Mouse (Mus musculus): Measurements from ENCODE around the gene Ago1. TPM values are rescaled to one million over a fixed set of nuclear protein-coding genes. Genes with fewer than 3 reads are reported as not detected.

Gene Ago1
- polyA plus RNA-seq, 1 experiment from 2014 or later = 2.7 TPM

DNA sequence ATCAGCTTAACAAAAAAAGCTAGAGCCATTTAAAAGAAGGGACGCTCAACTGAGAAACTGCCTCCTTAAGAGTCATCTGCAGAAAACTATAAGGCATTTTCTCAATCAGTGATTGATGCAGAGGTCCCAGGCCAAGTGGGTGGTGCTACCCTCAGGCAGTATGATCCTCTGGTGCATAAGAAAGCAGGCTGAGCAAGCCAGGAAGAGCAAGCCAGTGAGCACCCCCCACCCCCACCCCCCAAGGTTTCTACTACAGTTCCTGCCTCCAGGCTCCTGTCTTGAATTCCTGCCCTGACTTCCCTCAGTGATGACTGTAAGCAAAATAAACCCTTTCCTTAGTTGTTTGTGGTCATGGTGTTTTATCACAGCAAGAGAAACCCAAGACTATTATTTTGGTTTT is 18.1 kb downstream of the Ago1 start:
- no peak for TF ChIP-seq CTCF (IDR thresholded peaks at IDR 0.05; ENCODE audit: low read depth)
- Histone ChIP-seq H3K4me2 (replicated peaks; ENCODE audit: low read depth) (no peak overlapping the region), H3K4me3 (ENCODE audit: low read depth, low read length) (no peak overlapping the region), H3K27ac (ENCODE audit: low read depth, low read length) (no peak overlapping the region), H3K9ac (ENCODE audit: low read depth, low read length) (no peak overlapping the region), H3K4me1 (replicated peaks; ENCODE audit: control insufficient read depth, insufficient read depth, low read length) (no peaks in the 10 kb centered on the region), H3K9me3 (ENCODE audit: control insufficient read depth) (no peaks in the 10 kb centered on the region), H3K36me3 (ENCODE audit: control insufficient read depth, insufficient read depth) (peaks cover 43% of the 10 kb centered on the region), H3K27me3 (replicated peaks; ENCODE audit: control insufficient read depth, insufficient read depth, low read length) (no peaks in the 10 kb centered on the region)
- WGBS = 97% methylated on average over 1 of the region's 1 CpGs
- no peak for ATAC-seq

DNA sequence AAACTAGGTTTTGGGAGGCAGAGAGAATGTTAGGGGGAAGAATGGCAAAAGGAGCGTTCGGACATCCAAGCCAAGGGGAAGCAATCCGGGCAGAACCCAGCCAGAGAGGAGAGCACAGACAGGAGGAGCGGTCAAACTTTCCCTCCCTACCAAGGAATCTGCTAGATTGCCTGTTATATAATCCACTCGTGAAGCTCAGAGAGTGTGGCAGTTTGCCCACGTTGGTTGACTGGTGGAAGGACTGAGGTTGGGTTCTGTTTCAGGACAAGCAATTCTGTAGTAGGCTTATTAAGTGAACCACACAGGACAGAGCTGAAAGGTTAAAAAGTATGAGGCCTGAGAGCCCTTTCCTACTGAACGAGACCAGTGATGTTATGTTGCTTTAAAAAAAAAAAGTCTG is 21.3 kb downstream of the Ago1 start:
- Histone ChIP-seq H3K4me1 (replicated peaks; ENCODE audit: control insufficient read depth, insufficient read depth, low read length) (no peaks in the 10 kb centered on the region), H3K4me2 (replicated peaks; ENCODE audit: low read depth) (no peak overlapping the region), H3K27me3 (replicated peaks; ENCODE audit: control insufficient read depth, insufficient read depth, low read length) (no peaks in the 10 kb centered on the region), H3K4me3 (ENCODE audit: low read depth, low read length) (no peak overlapping the region), H3K9ac (ENCODE audit: low read depth, low read length) (no peak overlapping the region), H3K36me3 (ENCODE audit: control insufficient read depth, insufficient read depth) (peaks cover 41% of the 10 kb centered on the region), H3K9me3 (ENCODE audit: control insufficient read depth) (no peaks in the 10 kb centered on the region), H3K27ac (ENCODE audit: low read depth, low read length) (no peak overlapping the region)
- no peak for TF ChIP-seq CTCF (IDR thresholded peaks at IDR 0.05; ENCODE audit: low read depth)
- 83% methylated on average over 7 of the region's 7 CpGs for WGBS
- no peak for ATAC-seq

- Histone ChIP-seq H3K4me1 (replicated peaks; ENCODE audit: control insufficient read depth, insufficient read depth, low read length) (no peaks in the 10 kb centered on the region), H3K4me2 (replicated peaks; ENCODE audit: low read depth) (no peak overlapping the region), H3K9ac (ENCODE audit: low read depth, low read length) (no peak overlapping the region), H3K9me3 (ENCODE audit: control insufficient read depth) (no peaks in the 10 kb centered on the region), H3K27ac (ENCODE audit: low read depth, low read length) (no peak overlapping the region), H3K27me3 (replicated peaks; ENCODE audit: control insufficient read depth, insufficient read depth, low read length) (no peaks in the 10 kb centered on the region), H3K4me3 (ENCODE audit: low read depth, low read length) (no peak overlapping the region), H3K36me3 (ENCODE audit: control insufficient read depth, insufficient read depth) (peaks cover 59% of the 10 kb centered on the region)
- no peak for TF ChIP-seq CTCF (IDR thresholded peaks at IDR 0.05; ENCODE audit: low read depth)
- 85% methylated on average over 3 of the region's 3 CpGs for WGBS
- ATAC-seq = no peak
Measured at GRCm38 (mm10) chr4:126444528-126444927, 23.9 kb downstream of the Ago1 start.

DNA sequence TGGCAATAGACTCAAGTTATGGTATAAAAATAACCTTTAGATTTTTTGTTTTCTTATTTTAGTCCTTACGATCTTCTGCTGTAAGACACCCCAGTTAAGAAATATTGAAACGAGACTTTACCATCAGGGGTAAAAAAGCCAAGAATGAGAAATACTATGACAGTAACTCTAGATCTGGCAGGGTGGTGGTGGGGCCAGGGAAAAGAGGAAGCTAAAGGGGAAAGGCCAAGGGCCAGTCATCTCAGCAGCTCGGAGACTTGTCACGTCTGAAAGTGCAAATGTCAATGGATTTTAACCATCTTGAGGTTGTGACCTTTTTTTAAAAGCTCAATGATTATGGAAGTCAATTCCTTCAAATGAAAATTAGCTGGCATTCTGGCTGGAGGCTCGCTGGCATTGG is 30.1 kb downstream of the Ago1 start:
- Histone ChIP-seq H3K27me3 (replicated peaks; ENCODE audit: control insufficient read depth, insufficient read depth, low read length) (no peaks in the 10 kb centered on the region), H3K4me3 (ENCODE audit: low read depth, low read length) (no peak overlapping the region), H3K9ac (ENCODE audit: low read depth, low read length) (no peak overlapping the region), H3K27ac (ENCODE audit: low read depth, low read length) (no peak overlapping the region), H3K4me1 (replicated peaks; ENCODE audit: control insufficient read depth, insufficient read depth, low read length) (no peaks in the 10 kb centered on the region), H3K4me2 (replicated peaks; ENCODE audit: low read depth) (no peak overlapping the region), H3K9me3 (ENCODE audit: control insufficient read depth) (no peaks in the 10 kb centered on the region), H3K36me3 (ENCODE audit: control insufficient read depth, insufficient read depth) (peaks cover 48% of the 10 kb centered on the region)
- 86% methylated on average over 5 of the region's 5 CpGs for WGBS
- TF ChIP-seq CTCF (IDR thresholded peaks at IDR 0.05; ENCODE audit: low read depth) = no peak
- no peak for ATAC-seq

DNA sequence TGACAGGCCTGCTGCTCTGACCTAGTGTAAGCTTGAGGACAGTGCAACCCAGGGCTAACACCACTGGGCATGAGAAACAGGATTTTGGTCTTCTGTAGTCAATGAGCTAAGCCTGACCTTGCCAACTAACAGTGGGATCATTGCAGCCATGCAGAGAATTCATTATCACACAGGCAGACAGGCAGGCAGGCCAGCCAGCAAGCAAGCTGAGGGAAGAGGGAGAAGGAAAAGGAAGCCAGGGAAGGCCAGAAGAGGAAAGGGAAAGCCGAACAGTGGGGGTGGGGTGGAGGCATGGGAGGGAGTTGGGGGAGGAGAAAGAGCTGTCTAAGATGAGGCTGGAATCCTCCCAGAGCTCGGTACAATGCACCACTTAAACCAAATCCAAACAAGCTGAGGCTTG is 32.1 kb downstream of the Ago1 start:
- H3K36me3 ChIP-seq (ENCODE audit: control insufficient read depth, insufficient read depth) = peaks cover 31% of the 10 kb centered on the region
- H3K27me3 ChIP-seq (replicated peaks; ENCODE audit: control insufficient read depth, insufficient read depth, low read length) = no peaks in the 10 kb centered on the region
- ATAC-seq = no peak
- no peak overlapping the region for H3K4me2 ChIP-seq (replicated peaks; ENCODE audit: low read depth)
- no peaks in the 10 kb centered on the region for H3K4me1 ChIP-seq (replicated peaks; ENCODE audit: control insufficient read depth, insufficient read depth, low read length)
- 45% methylated on average over 2 of the region's 2 CpGs for WGBS
- H3K4me3 ChIP-seq (ENCODE audit: low read depth, low read length) = no peak overlapping the region
- H3K9me3 ChIP-seq (ENCODE audit: control insufficient read depth) = no peaks in the 10 kb centered on the region
- no peak for TF ChIP-seq CTCF (IDR thresholded peaks at IDR 0.05; ENCODE audit: low read depth)
- H3K9ac ChIP-seq (ENCODE audit: low read depth, low read length) = no peak overlapping the region
- H3K27ac ChIP-seq (ENCODE audit: low read depth, low read length) = no peak overlapping the region

DNA sequence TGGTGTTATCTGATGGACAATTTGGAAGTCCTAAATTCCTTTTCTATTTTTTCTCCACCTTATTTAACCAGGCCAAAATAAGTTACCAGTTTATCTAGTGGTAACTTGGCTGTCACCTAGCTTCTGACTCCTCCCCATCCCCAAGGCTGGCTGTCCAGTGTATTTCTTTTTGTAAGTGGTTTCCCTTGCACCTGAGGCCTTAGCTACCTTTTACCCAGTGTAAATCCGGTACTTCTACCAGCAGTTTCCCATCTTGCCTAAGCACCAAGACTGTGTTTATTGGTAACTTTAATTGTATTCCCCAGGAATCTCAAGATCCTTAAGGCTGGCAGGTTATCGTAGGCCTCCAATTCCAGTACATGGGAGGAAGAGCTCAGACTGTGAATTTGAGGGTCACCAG is 34.3 kb downstream of the Ago1 start:
- Histone ChIP-seq H3K9me3 (ENCODE audit: control insufficient read depth) (no peaks in the 10 kb centered on the region), H3K36me3 (ENCODE audit: control insufficient read depth, insufficient read depth) (peaks cover 10% of the 10 kb centered on the region), H3K27ac (ENCODE audit: low read depth, low read length) (no peak overlapping the region), H3K4me1 (replicated peaks; ENCODE audit: control insufficient read depth, insufficient read depth, low read length) (no peaks in the 10 kb centered on the region), H3K4me2 (replicated peaks; ENCODE audit: low read depth) (no peak overlapping the region), H3K27me3 (replicated peaks; ENCODE audit: control insufficient read depth, insufficient read depth, low read length) (no peaks in the 10 kb centered on the region), H3K4me3 (ENCODE audit: low read depth, low read length) (no peak overlapping the region), H3K9ac (ENCODE audit: low read depth, low read length) (no peak overlapping the region)
- ATAC-seq = no peak
- TF ChIP-seq CTCF (IDR thresholded peaks at IDR 0.05; ENCODE audit: low read depth) = no peak
- 89% methylated on average over 2 of the region's 2 CpGs for WGBS

DNA sequence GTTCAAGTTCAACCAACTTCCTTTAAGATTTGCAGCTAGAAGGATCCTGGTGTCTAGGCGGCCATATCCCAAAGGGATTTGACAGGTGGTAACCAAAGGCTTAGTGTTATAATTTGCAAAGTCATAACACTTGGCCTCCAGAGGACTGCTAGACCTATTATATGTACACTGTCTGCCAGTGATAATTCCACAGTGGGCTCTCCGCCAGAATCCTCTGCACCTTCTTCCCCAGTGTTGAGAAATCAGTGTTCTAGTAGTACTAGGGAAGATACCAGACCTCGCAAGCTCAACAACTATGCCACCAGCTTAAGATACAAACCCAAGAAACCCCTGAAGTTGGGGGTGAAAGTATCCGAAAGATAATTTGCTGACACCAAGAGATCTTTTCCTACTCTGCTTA is 35.2 kb downstream of the Ago1 start:
- no peak overlapping the region for H3K4me2 ChIP-seq (replicated peaks; ENCODE audit: low read depth)
- no peak overlapping the region for H3K4me3 ChIP-seq (ENCODE audit: low read depth, low read length)
- no peak overlapping the region for H3K9ac ChIP-seq (ENCODE audit: low read depth, low read length)
- H3K36me3 ChIP-seq (ENCODE audit: control insufficient read depth, insufficient read depth) = peaks cover under 1% of the 10 kb centered on the region; the same call in 1 of the 2 replicates
- no peaks in the 10 kb centered on the region for H3K4me1 ChIP-seq (replicated peaks; ENCODE audit: control insufficient read depth, insufficient read depth, low read length)
- H3K27ac ChIP-seq (ENCODE audit: low read depth, low read length) = no peak overlapping the region
- 91% methylated on average over 4 of the region's 4 CpGs for WGBS
- H3K27me3 ChIP-seq (replicated peaks; ENCODE audit: control insufficient read depth, insufficient read depth, low read length) = no peaks in the 10 kb centered on the region
- TF ChIP-seq CTCF (IDR thresholded peaks at IDR 0.05; ENCODE audit: low read depth) = no peak
- H3K9me3 ChIP-seq (ENCODE audit: control insufficient read depth) = no peaks in the 10 kb centered on the region
- ATAC-seq = no peak

Data from intestine, postnatal 0 days (tissue).